Comparison of ENCODE assay signal across 9 mouse cellular contexts in the genomic region with DNA sequence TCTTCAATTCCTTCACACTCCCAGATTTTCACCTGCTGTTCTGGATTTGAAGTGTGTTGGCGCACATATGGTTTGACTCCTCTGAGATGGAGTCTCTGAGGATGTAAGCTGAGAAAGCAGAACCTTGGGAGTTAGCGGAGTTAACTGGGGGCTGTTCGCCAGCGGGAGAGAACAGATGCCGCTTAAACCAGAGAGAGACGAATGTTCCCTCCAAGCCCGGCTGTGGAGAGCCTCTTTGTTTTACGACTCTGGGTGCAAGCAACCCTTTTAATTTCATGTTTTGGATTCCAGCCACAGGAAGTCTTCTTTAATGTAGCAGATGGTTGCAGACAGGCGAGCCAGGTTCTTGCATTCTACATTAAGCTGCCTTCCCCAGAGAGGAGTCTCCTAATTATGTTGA. TPM values are rescaled to one million over a fixed set of nuclear protein-coding genes. Genes with fewer than 3 reads are reported as not detected.
A peak's percentile ranks its signal among the peaks of the same experiment; 100 is the strongest.
DNase-seq lines count a peak whose midpoint lies in the region; ATAC-seq lines count a peak whose summit lies in the region.
"Had no signal": no experiment of that assay in that cellular context is flagged by ENCODE, and none has a peak within 500 bp of the region (broad histone marks: within the 10 kb centered on the region; RNA-seq: fewer than 3 reads in every experiment).

No protein-coding gene starts in this region.

- H3K9me3 ChIP-seq in kidney, embryonic 14.5 days (ENCODE audit: control insufficient read depth, low read length): 0 out of 2 replicates have a peak, but pooled peaks cover 2% of the 10 kb centered on the region

- H3K4me3 ChIP-seq in kidney, embryonic 14.5 days (ENCODE audit: low read length): no peak overlapping the region

- ATAC-seq in kidney, embryonic 14.5 days (ENCODE audit: low FRiP score, low TSS enrichment): peak; percentile 29; the same call in 1 of the 2 replicates

- no peaks in the 10 kb centered on the region for H3K27me3 ChIP-seq in kidney, embryonic 14.5 days (ENCODE audit: control insufficient read depth, insufficient read depth, low read length)

- no peak for DNase-seq in kidney, adult 18-20 months
- DNase-seq in cerebellum, postnatal 14 days: peak; percentile 37 to 60
- DNase-seq in frontal cortex, postnatal 36 days (ENCODE audit: low spot score in 2 of 2): peak; percentile 69 to 85
- peak; percentile 59 to 89 for DNase-seq in left cerebral cortex, adult 9 months (ENCODE audit: low spot score in 2 of 2)
- peak; percentile 27 for DNase-seq in retina, embryonic 14.5 days (ENCODE audit: low spot score)
- no peak for DNase-seq in adrenal gland, postnatal 14 days
- DNase-seq in spleen, adult 18-20 months: no peak

- 3% methylated on average over 9 of the region's 9 CpGs for WGBS in kidney, embryonic 14.5 days

- no peak overlapping the region for H3K9ac ChIP-seq in kidney, embryonic 14.5 days (ENCODE audit: low read depth, low read length)

- peaks cover 18% of the 10 kb centered on the region for H3K4me1 ChIP-seq in kidney, embryonic 14.5 days (ENCODE audit: control insufficient read depth, insufficient read depth, low read length)

- H3K27ac ChIP-seq in kidney, embryonic 14.5 days (ENCODE audit: low read depth, low read length): peak overlapping the region; percentile 44; the same call in 1 of the 2 replicates

- no peaks in the 10 kb centered on the region for H3K36me3 ChIP-seq in kidney, embryonic 14.5 days (ENCODE audit: control insufficient read depth, insufficient read depth, low read length)

- no peak overlapping the region for H3K4me2 ChIP-seq in kidney, embryonic 14.5 days (replicated peaks; ENCODE audit: low read depth, low read length)

RNA-seq across cellular contexts. Expression of a gene that starts 4.4 kb away (rescaled TPM):
- 32.9 and 62.2 TPM in 2 replicates for polyA plus RNA-seq in kidney, embryonic 14.5 days (2014; fragmentation: Nextera tagmentation; extraction: Ambion mirVana)
- 50.9 and 61.1 TPM in 2 replicates for total RNA-seq in adrenal gland, postnatal 14 days (2021)

RNA-seq across cellular contexts. Expression of a gene that starts 55.2 kb away (rescaled TPM):
- polyA plus RNA-seq in kidney, embryonic 14.5 days (2014; fragmentation: Nextera tagmentation; extraction: Ambion mirVana): 0.15 TPM in 1 of 2 replicates, not detected in the other
- not detected in 2 replicates for total RNA-seq in adrenal gland, postnatal 14 days (2021)
- total RNA-seq: MEL had no signal

Comparison
In these comparisons a context has a peak if more than half of its experiments do, and no peak if none do; other contexts are left out.
1. DNase-seq: peak in cerebellum, postnatal 14 days (2 of 2), frontal cortex, postnatal 36 days (2 of 2), left cerebral cortex, adult 9 months (2 of 2) and retina, embryonic 14.5 days (single experiment); none in kidney, adult 18-20 months (single experiment), adrenal gland, postnatal 14 days (single experiment) and spleen, adult 18-20 months (0 of 2).